Mouse (Mus musculus) liver, adult 2 months (tissue): ENCODE data around the gene Map2k3.

Source experiments
- CTCF ChIP-seq: fragments of 200-500 bp; IDR thresholded peaks from 2 replicates; pipeline ENCODE4 v1.5.1; 2011; ENCODE audit warnings: low read depth, low read length, control low read depth
- POLR2A ChIP-seq: fragments of 200-500 bp; IDR thresholded peaks from 2 replicates; pipeline ENCODE4 v1.6.1; 2011; ENCODE audit warnings: low read length, control low read depth; ENCODE audit not compliant: insufficient read depth; ENCODE audit errors: extremely low read depth

DNA sequence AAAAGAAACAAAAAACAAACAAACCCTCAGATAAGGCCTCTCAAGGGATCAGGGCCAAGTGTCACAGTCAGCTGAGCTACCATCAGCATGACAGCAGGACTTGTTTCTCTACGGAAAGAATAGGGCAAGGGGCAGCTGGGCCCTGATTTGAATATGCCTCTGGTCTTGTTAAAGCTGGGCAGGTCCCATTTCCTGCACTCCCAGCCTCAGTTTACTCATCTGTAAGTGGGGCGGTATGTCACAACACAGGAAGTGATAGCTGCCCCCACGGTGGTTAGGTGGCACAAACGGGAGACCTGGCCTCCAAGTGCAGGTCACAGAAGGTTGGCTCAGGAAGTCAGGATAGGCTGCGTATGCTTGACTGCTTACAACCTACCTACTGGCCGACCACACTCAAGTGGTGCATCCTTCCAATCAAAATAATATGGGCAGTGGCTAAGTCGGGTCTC is 19.3 kb upstream of the Map2k3 start:
- TF ChIP-seq CTCF, result no peak
- TF ChIP-seq POLR2A, result no peak
